Mouse (Mus musculus) CH12.LX (cell line): ENCODE results near the gene Car8.

Experiments used
- CHD2 ChIP-seq: IDR thresholded peaks from 2 replicates; pipeline ENCODE4 v1.6.1; 2011; ENCODE audit warnings: low read length, improper control_type of control experiment
- CTCF ChIP-seq, 2 experiments: IDR thresholded peaks in 1 of 2; conservative IDR thresholded peaks in 1 of 2; 2 replicates each; pipeline ENCODE4 v1.5.1; 2011 to 2012; ENCODE audit warnings: low read depth in 2 of 2, low read length in 2 of 2, improper control_type of control experiment in 1 of 2, inconsistent platforms in 1 of 2, mild to moderate bottlenecking in 1 of 2, moderate library complexity in 1 of 2
- EP300 ChIP-seq: IDR thresholded peaks from 2 replicates; pipeline ENCODE4 v1.6.1; 2011; ENCODE audit warnings: low read length, improper control_type of control experiment
- MAFK ChIP-seq: IDR thresholded peaks from 2 replicates; pipeline ENCODE4 v1.6.1; 2011; ENCODE audit warnings: low read length, improper control_type of control experiment; ENCODE audit not compliant: insufficient replicate concordance
- NELFE ChIP-seq: IDR thresholded peaks from 2 replicates; pipeline ENCODE4 v1.6.1; 2011; ENCODE audit warnings: low read depth, low read length, improper control_type of control experiment
- POLR2A ChIP-seq: IDR thresholded peaks from 2 replicates; pipeline ENCODE4 v1.6.1; 2011; ENCODE audit warnings: low read depth, mild to moderate bottlenecking, improper control_type of control experiment, low read length
- UBTF ChIP-seq: IDR thresholded peaks from 2 replicates; pipeline ENCODE4 v1.6.1; 2012; ENCODE audit warnings: low read depth, mild to moderate bottlenecking, inconsistent platforms, low read length, improper control_type of control experiment, moderate library complexity
- USF1 ChIP-seq: IDR thresholded peaks from 2 replicates; pipeline ENCODE4 v1.6.1; 2014; ENCODE audit warnings: low read depth, mild to moderate bottlenecking, inconsistent platforms, low read length, improper control_type of control experiment
- USF2 ChIP-seq: conservative IDR thresholded peaks from 2 replicates; pipeline ENCODE4 v1.6.1; 2011; ENCODE audit warnings: low read depth, low read length, improper control_type of control experiment

- TF ChIP-seq USF2 (no peak), POLR2A (no peak), EP300 (no peak), USF1 (no peak), CHD2 (no peak), CTCF (conservative IDR thresholded peaks at IDR 0.05 in 1 of 2, IDR thresholded peaks at IDR 0.05 in 1 of 2; ENCODE audit: low read depth in 2 of 2, low read length in 2 of 2) (no peak), UBTF (no peak), NELFE (no peak), MAFK (no peak)
Observed at GRCm38 (mm10) chr4:8198033-8198432, 40.8 kb downstream of the Car8 start.
